Mouse (Mus musculus): ENCODE measurements around the gene Heatr4. TPM values are rescaled to one million over a fixed set of nuclear protein-coding genes. Genes with fewer than 3 reads are reported as not detected.

The Heatr4 gene
- polyA plus RNA-seq, 1 experiment from 2014 or later: not detected

GRCm38 (mm10) chr12:83988483-83988882, 3.8 kb upstream of the Heatr4 start:
- H3K4me2 ChIP-seq (replicated peaks): peak overlapping the region; percentile 60
- 73% methylated on average over 4 of the region's 4 CpGs for WGBS
- no peaks in the 10 kb centered on the region for H3K9me3 ChIP-seq (replicated peaks)
- peaks cover 7% of the 10 kb centered on the region for H3K4me1 ChIP-seq
- H3K27me3 ChIP-seq: no peaks in the 10 kb centered on the region
- peak overlapping the region; percentile 59 for H3K4me3 ChIP-seq
- H3K27ac ChIP-seq: peak overlapping the region; percentile 89; the same call in 1 of the 2 replicates
- peak overlapping the region; percentile 73 for H3K9ac ChIP-seq
- H3K36me3 ChIP-seq: peaks cover 4% of the 10 kb centered on the region; the same call in 1 of the 2 replicates
- ATAC-seq (ENCODE audit: low FRiP score): 0 out of 2 replicates have a peak, but pooled peaks have one; percentile 11

GRCm38 (mm10) chr12:83987583-83988441, 3.2 kb upstream of the Heatr4 start, which contains the start of gene Acot2:
Acot2 (plus strand) TSS chr12:83987861.
- Histone ChIP-seq H3K27me3 (no peaks in the 10 kb centered on the region), H3K4me1 (peaks cover 7% of the 10 kb centered on the region), H3K4me2 (replicated peaks) (peak within 1 kb of the TSS; percentile 60), H3K36me3 (no peaks in the 10 kb centered on the region), H3K9me3 (replicated peaks) (no peaks in the 10 kb centered on the region), H3K4me3 (peak within 1 kb of the TSS; percentile 59), H3K27ac (peak within 1 kb of the TSS; percentile 89), H3K9ac (peak within 1 kb of the TSS; percentile 73)
- peak; percentile 92 for ATAC-seq (ENCODE audit: low FRiP score)
- under 1% methylated on average over 80 of the region's 80 CpGs for WGBS

GRCm38 (mm10) chr12:83987242-83987582, 2.6 kb upstream of the Heatr4 start:
- Histone ChIP-seq H3K27ac (peak overlapping the region; percentile 89), H3K9ac (no peak overlapping the region), H3K4me3 (peak overlapping the region; percentile 59), H3K27me3 (no peaks in the 10 kb centered on the region), H3K4me1 (peaks cover 7% of the 10 kb centered on the region), H3K9me3 (replicated peaks) (no peaks in the 10 kb centered on the region), H3K36me3 (no peaks in the 10 kb centered on the region), H3K4me2 (replicated peaks) (peak overlapping the region; percentile 60)
- no peak for ATAC-seq (ENCODE audit: low FRiP score)
- whole genome bisulfite sequencing: 39% methylated on average over 8 of the region's 8 CpGs

- ATAC-seq (ENCODE audit: low FRiP score): no peak
- no peaks in the 10 kb centered on the region for H3K36me3 ChIP-seq
- no peak overlapping the region for H3K9ac ChIP-seq
- H3K9me3 ChIP-seq (replicated peaks): no peaks in the 10 kb centered on the region
- H3K27me3 ChIP-seq: no peaks in the 10 kb centered on the region
- H3K4me1 ChIP-seq: no peaks in the 10 kb centered on the region
- H3K27ac ChIP-seq: no peak overlapping the region
- no peak overlapping the region for H3K4me2 ChIP-seq (replicated peaks)
- no peak overlapping the region for H3K4me3 ChIP-seq
- 89% methylated on average over 4 of the region's 4 CpGs for WGBS
These were observed 3.0 kb downstream of the Heatr4 start for GRCm38 (mm10) chr12:83981615-83982014.

- Histone ChIP-seq H3K4me1 (no peaks in the 10 kb centered on the region), H3K27ac (no peak overlapping the region), H3K4me3 (no peak overlapping the region), H3K9ac (no peak overlapping the region), H3K27me3 (no peaks in the 10 kb centered on the region), H3K4me2 (replicated peaks) (no peak overlapping the region), H3K9me3 (replicated peaks) (peaks cover 4% of the 10 kb centered on the region; the same call in 1 of the 2 replicates), H3K36me3 (no peaks in the 10 kb centered on the region)
- ATAC-seq (ENCODE audit: low FRiP score): no peak
- WGBS: 91% methylated on average over 6 of the region's 6 CpGs
These were observed 5.8 kb downstream of the Heatr4 start for GRCm38 (mm10) chr12:83978862-83979261.

- Histone ChIP-seq H3K9ac (no peak overlapping the region), H3K27me3 (no peaks in the 10 kb centered on the region), H3K4me3 (no peak overlapping the region), H3K27ac (no peak overlapping the region), H3K4me2 (replicated peaks) (no peak overlapping the region), H3K4me1 (no peaks in the 10 kb centered on the region), H3K9me3 (replicated peaks) (peaks cover 4% of the 10 kb centered on the region; the same call in 1 of the 2 replicates), H3K36me3 (no peaks in the 10 kb centered on the region)
- ATAC-seq (ENCODE audit: low FRiP score): no peak
- 68% methylated on average over 2 of the region's 2 CpGs for WGBS
These were observed 12.5 kb downstream of the Heatr4 start for GRCm38 (mm10) chr12:83972117-83972516.

GRCm38 (mm10) chr12:83965235-83965634, 19.4 kb downstream of the Heatr4 start:
- ATAC-seq (ENCODE audit: low FRiP score): no peak
- 92% methylated on average over 6 of the region's 7 CpGs for WGBS

GRCm38 (mm10) chr12:83958278-83958677, 26.4 kb downstream of the Heatr4 start:
- Histone ChIP-seq H3K27ac (no peak overlapping the region), H3K4me1 (peaks cover 6% of the 10 kb centered on the region), H3K4me2 (replicated peaks) (no peak overlapping the region), H3K4me3 (no peak overlapping the region), H3K27me3 (no peaks in the 10 kb centered on the region), H3K9me3 (replicated peaks) (no peaks in the 10 kb centered on the region), H3K36me3 (0 out of 2 replicates have a peak, but pooled peaks cover 6% of the 10 kb centered on the region), H3K9ac (no peak overlapping the region)
- 93% methylated on average over 9 of the region's 9 CpGs for WGBS
- ATAC-seq (ENCODE audit: low FRiP score): no peak

More at GRCm38 (mm10) chr12:83965235-83965634, 19.4 kb downstream of the Heatr4 start:
- Histone ChIP-seq H3K27ac (no peak overlapping the region), H3K4me3 (no peak overlapping the region), H3K4me1 (no peaks in the 10 kb centered on the region), H3K9me3 (replicated peaks) (no peaks in the 10 kb centered on the region), H3K27me3 (no peaks in the 10 kb centered on the region), H3K36me3 (no peaks in the 10 kb centered on the region), H3K4me2 (replicated peaks) (no peak overlapping the region), H3K9ac (no peak overlapping the region)

GRCm38 (mm10) chr12:83951711-83952575, 32.7 kb downstream of the Heatr4 start:
- H3K9ac ChIP-seq: peak overlapping the region; percentile 88
- H3K9me3 ChIP-seq (replicated peaks): no peaks in the 10 kb centered on the region
- 0 out of 2 replicates have a peak, but pooled peaks cover 12% of the 10 kb centered on the region for H3K36me3 ChIP-seq
- H3K4me2 ChIP-seq (replicated peaks): peak overlapping the region; percentile 77
- peak; percentile 35; the same call in 1 of the 2 replicates for ATAC-seq (ENCODE audit: low FRiP score)
- no peak overlapping the region for H3K27ac ChIP-seq
- H3K4me3 ChIP-seq: peak overlapping the region; percentile 90
- H3K4me1 ChIP-seq: peaks cover 28% of the 10 kb centered on the region
- WGBS: 63% methylated on average over 32 of the region's 32 CpGs
- no peaks in the 10 kb centered on the region for H3K27me3 ChIP-seq

- peak overlapping the region; percentile 77 for H3K4me2 ChIP-seq (replicated peaks)
- peak; percentile 52 for ATAC-seq (ENCODE audit: low FRiP score)
- no peaks in the 10 kb centered on the region for H3K9me3 ChIP-seq (replicated peaks)
- peak overlapping the region; percentile 88 for H3K9ac ChIP-seq
- 0 out of 2 replicates have a peak, but pooled peaks cover 7% of the 10 kb centered on the region for H3K36me3 ChIP-seq
- under 1% methylated on average over 112 of the region's 116 CpGs for WGBS
- peaks cover 28% of the 10 kb centered on the region for H3K4me1 ChIP-seq
- H3K27me3 ChIP-seq: no peaks in the 10 kb centered on the region
- H3K27ac ChIP-seq: peak overlapping the region; percentile 85
- H3K4me3 ChIP-seq: peak overlapping the region; percentile 90
These were observed 33.6 kb downstream of the Heatr4 start for GRCm38 (mm10) chr12:83950840-83951701.

GRCm38 (mm10) chr12:83950493-83950839, 34.2 kb downstream of the Heatr4 start, which contains the start of gene Riox1:
Riox1 (plus strand) TSS chr12:83950608.
- Histone ChIP-seq H3K4me2 (replicated peaks) (peak within 1 kb of the TSS; percentile 77), H3K9ac (peak within 1 kb of the TSS; percentile 88), H3K27ac (peak within 1 kb of the TSS; percentile 85), H3K9me3 (replicated peaks) (no peaks in the 10 kb centered on the region), H3K36me3 (0 out of 2 replicates have a peak, but pooled peaks cover 6% of the 10 kb centered on the region), H3K27me3 (no peaks in the 10 kb centered on the region), H3K4me1 (peaks cover 28% of the 10 kb centered on the region), H3K4me3 (peak within 1 kb of the TSS; percentile 90)
- WGBS: under 1% methylated on average over 37 of the region's 37 CpGs
- ATAC-seq (ENCODE audit: low FRiP score): peak; percentile 95
